Mouse (Mus musculus): ENCODE results near the gene Plekha7. TPM values are rescaled to one million over a fixed set of nuclear protein-coding genes. Genes with fewer than 3 reads are reported as not detected.

Plekha7 gene
- polyA plus RNA-seq, 1 experiment = 18.4 TPM

- DNase-seq (ENCODE audit: low spot score) = no peak
Measured at GRCm38 (mm10) chr7:116187521-116187920, 120.7 kb downstream of the Plekha7 start.

GRCm38 (mm10) chr7:116186847-116187246, 121.3 kb downstream of the Plekha7 start:
- no peak for DNase-seq (ENCODE audit: low spot score)

- DNase-seq (ENCODE audit: low spot score) = no peak
Measured at GRCm38 (mm10) chr7:116186156-116186555, 122.0 kb downstream of the Plekha7 start.

GRCm38 (mm10) chr7:116184358-116185057, 123.7 kb downstream of the Plekha7 start:
- no peak for DNase-seq (ENCODE audit: low spot score)

GRCm38 (mm10) chr7:116182451-116182850, 125.7 kb downstream of the Plekha7 start:
- no peak for DNase-seq (ENCODE audit: low spot score)

- DNase-seq (ENCODE audit: low spot score) = no peak
Measured at GRCm38 (mm10) chr7:116181444-116181946, 126.7 kb downstream of the Plekha7 start.

GRCm38 (mm10) chr7:116178916-116179315, 129.3 kb downstream of the Plekha7 start:
- DNase-seq (ENCODE audit: low spot score) = no peak

GRCm38 (mm10) chr7:116172774-116173173, 135.4 kb downstream of the Plekha7 start:
- DNase-seq (ENCODE audit: low spot score) = no peak

- no peak for DNase-seq (ENCODE audit: low spot score)
Measured at GRCm38 (mm10) chr7:116169426-116169825, 138.8 kb downstream of the Plekha7 start.

- no peak for DNase-seq (ENCODE audit: low spot score)
Measured at GRCm38 (mm10) chr7:116168224-116168623, 140.0 kb downstream of the Plekha7 start.

GRCm38 (mm10) chr7:116164232-116164631, 143.9 kb downstream of the Plekha7 start:
- no peak for DNase-seq (ENCODE audit: low spot score)

GRCm38 (mm10) chr7:116161544-116161943, 146.6 kb downstream of the Plekha7 start:
- DNase-seq (ENCODE audit: low spot score) = no peak

GRCm38 (mm10) chr7:116156894-116157143, 151.4 kb downstream of the Plekha7 start:
- no peak for DNase-seq (ENCODE audit: low spot score)

- no peak for DNase-seq (ENCODE audit: low spot score)
Measured at GRCm38 (mm10) chr7:116156072-116156893, 151.9 kb downstream of the Plekha7 start.

- no peak for DNase-seq (ENCODE audit: low spot score)
Measured at GRCm38 (mm10) chr7:116153781-116154368, 154.3 kb downstream of the Plekha7 start.

- no peak for DNase-seq (ENCODE audit: low spot score)
Measured at GRCm38 (mm10) chr7:116149568-116149967, 158.6 kb downstream of the Plekha7 start.

- no peak for DNase-seq (ENCODE audit: low spot score)
Measured at GRCm38 (mm10) chr7:116147114-116147513, 161.1 kb downstream of the Plekha7 start.

GRCm38 (mm10) chr7:116145030-116145429, 163.1 kb downstream of the Plekha7 start:
- no peak for DNase-seq (ENCODE audit: low spot score)

GRCm38 (mm10) chr7:116137671-116138070, 170.5 kb downstream of the Plekha7 start:
- DNase-seq (ENCODE audit: low spot score) = no peak

- no peak for DNase-seq (ENCODE audit: low spot score)
Measured at GRCm38 (mm10) chr7:116137149-116137548, 171.0 kb downstream of the Plekha7 start.

GRCm38 (mm10) chr7:116134413-116135292, 173.5 kb downstream of the Plekha7 start:
- DNase-seq (ENCODE audit: low spot score) = no peak

- DNase-seq (ENCODE audit: low spot score) = peak; percentile 42
Measured at GRCm38 (mm10) chr7:116132078-116132477, 176.1 kb downstream of the Plekha7 start.
